Mouse (Mus musculus) stomach, postnatal 0 days (tissue): Measurements from ENCODE around the gene Bmp2k.

Experiments used
- CTCF ChIP-seq: IDR thresholded peaks from 2 replicates; pipeline ENCODE4 v1.5.1; 2016; ENCODE audit warnings: antibody characterized with exemption, low read depth, mild to moderate bottlenecking, moderate library complexity
- EP300 ChIP-seq: optimal IDR thresholded peaks from 2 replicates; pipeline ENCODE3; 2016; ENCODE audit warnings: antibody characterized with exemption

GRCm38 (mm10) chr5:96962252-96962933 lies 35.1 kb upstream of the Bmp2k start:
- TF ChIP-seq CTCF (no peak), EP300 (no peak)
